Mouse (Mus musculus): ENCODE data around the gene Smndc1.

Gene Smndc1

DNA sequence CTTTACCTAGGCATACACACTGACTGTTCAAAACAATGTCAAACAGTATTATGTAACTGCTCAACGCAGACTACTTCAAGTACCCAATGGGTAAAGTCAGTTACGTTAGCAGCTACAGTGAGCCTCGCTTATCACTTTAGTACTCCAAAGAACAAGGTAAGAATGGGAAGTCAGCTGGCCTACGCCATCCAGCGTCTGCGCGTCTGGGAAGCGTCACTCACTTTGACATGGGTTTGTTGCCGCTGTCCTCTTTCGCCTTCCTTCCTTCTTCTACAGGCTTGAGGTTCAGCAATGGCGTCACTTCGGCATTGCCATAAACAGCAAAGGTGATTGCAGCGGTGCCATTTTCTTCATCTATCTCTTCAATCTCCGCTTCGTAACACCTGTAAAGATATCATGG lies 7.0 kb downstream of the Smndc1 start:
- no peak for DNase-seq (ENCODE audit: low spot score)

DNA sequence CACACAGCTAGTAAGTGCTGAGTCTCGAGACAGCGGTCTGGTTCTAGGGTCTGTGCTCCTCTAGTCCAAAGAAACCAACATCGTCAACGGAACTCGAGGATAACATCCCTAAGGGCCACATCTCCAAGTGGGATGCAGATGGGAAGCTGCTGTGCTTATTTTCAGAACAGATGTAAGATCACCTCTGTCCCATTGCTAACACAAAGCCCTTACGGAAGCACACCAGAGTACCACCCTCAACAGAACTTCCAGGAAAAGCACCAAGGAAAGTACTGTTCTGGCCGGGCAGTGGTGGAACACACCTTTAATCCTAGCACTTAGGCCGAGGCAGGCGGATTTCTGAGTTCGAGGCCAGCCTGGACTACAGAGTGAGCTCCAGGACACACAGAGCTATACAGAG lies 12.0 kb downstream of the Smndc1 start:
- no peak for DNase-seq (ENCODE audit: low spot score)

- no peak for DNase-seq (ENCODE audit: low spot score)
These were observed 12.7 kb downstream of the Smndc1 start for GRCm38 (mm10) chr19:53377652-53378051.

GRCm38 (mm10) chr19:53375816-53376215 lies 14.6 kb downstream of the Smndc1 start:
- no peak for DNase-seq (ENCODE audit: low spot score)

DNA sequence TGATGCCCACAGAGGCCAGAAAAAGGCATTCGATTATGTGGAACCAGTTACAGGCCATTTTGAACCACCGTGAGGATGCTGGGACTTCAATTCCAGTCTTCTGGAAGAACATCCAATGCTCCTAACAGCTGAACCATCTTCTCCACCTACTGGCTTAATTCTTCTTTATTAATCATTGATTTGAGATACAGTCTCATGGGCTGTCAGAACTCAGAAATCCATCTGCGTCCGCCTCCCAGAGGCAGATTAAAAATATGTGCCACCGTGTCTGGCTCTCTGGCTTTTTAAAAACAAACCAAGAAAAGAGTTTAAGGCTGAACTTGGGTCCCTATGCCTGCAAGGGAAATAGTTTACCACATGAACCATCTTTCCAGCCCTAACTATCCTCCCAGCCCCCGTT lies 15.1 kb downstream of the Smndc1 start:
- no peak for DNase-seq (ENCODE audit: low spot score)

GRCm38 (mm10) chr19:53373570-53373969 lies 16.8 kb downstream of the Smndc1 start:
- no peak for DNase-seq (ENCODE audit: low spot score)

DNA sequence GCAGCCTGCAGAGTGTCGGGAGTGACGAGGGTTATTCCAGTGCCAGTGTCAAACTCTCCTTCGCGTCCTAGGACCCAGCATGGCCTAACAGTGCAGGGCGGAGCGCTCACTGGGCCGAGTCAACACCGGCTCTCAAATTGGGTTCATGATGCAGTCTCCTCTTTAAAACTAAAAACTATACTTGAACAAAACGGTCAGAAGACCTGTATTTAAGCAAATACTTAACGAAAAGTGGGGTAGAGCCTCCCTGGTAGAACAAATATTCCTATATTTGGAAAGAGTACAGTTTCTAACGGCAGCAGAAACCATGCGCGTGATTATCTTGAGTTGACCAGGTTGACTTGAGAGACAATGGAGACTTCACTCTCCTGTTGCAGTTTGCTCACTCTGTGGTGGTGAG lies 18.7 kb downstream of the Smndc1 start, which contains the start of gene Gm10197:
Gm10197 (minus strand) TSS at position 101 of the 400 bp plus-strand sequence.
- no peak for DNase-seq (ENCODE audit: low spot score)

- DNase-seq (ENCODE audit: low spot score): no peak
These were observed 20.1 kb downstream of the Smndc1 start for GRCm38 (mm10) chr19:53370233-53370632.

DNA sequence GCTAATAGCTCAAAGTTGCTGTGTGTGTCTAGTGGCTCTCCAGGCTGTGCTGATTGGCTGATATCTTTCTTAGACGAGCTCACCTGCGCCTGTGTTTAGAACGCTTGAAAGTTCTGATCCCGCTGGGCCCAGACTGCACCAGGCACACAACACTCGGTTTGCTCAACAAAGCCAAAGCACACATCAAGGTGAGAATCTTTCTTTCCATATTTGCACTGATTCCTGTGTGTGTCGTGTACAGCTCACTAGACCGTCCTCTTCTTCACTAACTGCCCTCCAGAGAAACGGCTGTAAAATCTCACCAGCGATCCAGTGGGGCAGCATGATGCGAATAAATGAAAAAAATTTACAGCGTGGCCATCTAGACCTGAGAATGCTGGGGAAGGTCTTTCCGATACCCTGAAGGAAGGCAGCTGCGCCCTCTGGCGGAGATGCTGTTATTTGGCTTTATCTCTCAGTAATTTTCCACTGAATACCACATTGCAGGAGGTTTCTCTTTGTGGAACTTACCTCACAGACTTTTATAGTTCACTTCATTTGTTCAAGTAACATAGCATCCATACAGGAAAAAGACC lies 20.8 kb downstream of the Smndc1 start:
- peak; percentile 62 for DNase-seq (ENCODE audit: low spot score)

GRCm38 (mm10) chr19:53366881-53367280 lies 23.5 kb downstream of the Smndc1 start:
- DNase-seq (ENCODE audit: low spot score): no peak

DNA sequence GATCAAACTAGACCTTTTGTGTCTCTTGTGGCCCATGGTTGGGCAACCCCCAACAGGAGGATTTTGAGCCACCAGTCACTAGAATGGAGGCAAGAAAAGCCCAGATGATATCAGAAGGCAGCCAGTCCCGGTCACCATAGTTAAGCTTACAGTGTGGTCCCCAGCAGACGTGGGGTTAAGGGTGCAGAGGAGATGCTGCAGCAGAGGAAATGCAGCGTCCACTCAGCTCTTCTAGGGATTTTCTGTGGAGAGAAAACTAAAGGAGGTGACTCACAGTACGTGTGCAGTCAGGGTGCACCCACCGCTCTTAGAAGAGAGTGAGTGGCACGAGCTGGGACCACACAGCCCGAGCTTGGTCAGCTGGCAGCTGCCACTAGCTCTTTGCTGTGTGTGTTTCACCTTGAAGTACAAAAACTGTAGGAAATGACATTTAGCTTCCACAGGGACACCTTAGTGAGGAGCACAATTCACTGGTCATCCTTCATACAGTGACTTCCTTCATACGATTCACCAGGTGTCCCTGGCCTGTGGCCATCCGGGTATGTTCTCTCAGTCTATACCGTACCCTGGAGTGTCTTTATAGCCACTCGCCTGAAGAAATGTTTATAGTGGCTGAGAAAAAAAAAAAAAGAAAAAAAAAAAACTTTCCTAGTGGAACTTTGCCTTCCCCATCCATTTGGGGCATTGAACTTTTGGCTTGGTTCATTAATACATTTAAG lies 24.2 kb downstream of the Smndc1 start:
- DNase-seq (ENCODE audit: low spot score): no peak

DNA sequence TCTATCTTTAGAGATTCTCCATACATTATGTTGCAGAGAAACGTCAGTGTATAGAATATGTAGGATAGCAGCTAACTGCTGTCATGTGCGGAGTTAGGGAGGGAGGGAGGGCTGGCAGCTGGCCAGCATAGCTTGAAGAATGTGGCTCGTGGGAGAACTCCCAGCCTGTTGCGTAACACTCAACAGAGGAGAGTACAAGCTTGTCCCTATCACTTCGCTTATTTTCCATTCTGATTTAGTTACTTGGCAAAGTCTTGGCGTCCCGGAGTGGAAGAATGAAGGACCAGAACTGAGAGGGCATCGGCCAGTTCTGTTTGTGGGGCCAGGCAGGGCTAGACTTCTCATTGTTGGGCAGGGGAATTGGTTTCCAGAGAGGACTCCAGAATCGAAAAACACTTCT lies 25.4 kb downstream of the Smndc1 start:
- peak; percentile 81 for DNase-seq (ENCODE audit: low spot score)

DNA sequence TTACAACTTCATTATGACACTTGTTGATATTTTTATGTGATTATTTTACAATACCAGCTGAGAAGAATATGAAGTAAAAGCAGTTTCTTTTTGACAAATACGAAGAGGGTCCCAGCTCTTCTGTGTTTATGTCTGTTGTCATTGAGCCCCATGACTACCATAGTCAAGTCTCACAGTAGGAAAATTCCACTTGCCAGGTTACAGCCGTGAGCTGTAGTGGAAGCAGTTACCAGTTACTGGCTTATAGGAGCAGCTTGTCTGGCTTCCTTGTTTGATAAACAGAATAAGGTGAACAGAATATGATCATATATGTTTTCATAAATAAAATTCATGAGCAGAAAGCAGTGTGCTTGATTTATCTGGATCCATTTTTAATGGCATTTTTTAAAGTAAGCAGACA lies 25.8 kb downstream of the Smndc1 start:
- DNase-seq (ENCODE audit: low spot score): no peak

GRCm38 (mm10) chr19:53362967-53363366 lies 27.4 kb downstream of the Smndc1 start:
- DNase-seq (ENCODE audit: low spot score): no peak

GRCm38 (mm10) chr19:53360265-53360958 lies 30.0 kb downstream of the Smndc1 start:
- DNase-seq (ENCODE audit: low spot score): no peak

- no peak for DNase-seq (ENCODE audit: low spot score)
These were observed 31.0 kb downstream of the Smndc1 start for GRCm38 (mm10) chr19:53359160-53360033.

DNA sequence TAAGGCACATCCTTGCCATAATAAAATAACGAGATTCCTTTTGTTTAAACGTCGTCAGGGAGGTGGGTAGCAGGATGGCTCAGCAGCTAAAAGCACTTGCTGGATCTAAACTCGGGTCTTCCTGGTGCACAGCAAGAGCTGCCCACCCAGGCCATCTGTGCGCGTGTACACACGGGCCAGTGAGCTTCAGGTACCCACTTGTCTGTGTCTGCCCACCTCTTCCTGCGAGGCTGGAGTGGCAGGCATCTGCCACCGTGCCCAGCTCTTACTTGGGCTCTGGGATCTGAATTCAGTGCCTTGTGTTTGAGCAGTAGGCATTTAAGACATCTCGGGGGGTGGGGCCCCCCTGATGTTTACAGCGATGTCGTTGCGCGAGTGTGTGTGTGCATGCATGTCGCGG lies 35.3 kb downstream of the Smndc1 start:
- DNase-seq (ENCODE audit: low spot score): no peak

GRCm38 (mm10) chr19:53354271-53355000 lies 35.9 kb downstream of the Smndc1 start:
- no peak for DNase-seq (ENCODE audit: low spot score)

DNA sequence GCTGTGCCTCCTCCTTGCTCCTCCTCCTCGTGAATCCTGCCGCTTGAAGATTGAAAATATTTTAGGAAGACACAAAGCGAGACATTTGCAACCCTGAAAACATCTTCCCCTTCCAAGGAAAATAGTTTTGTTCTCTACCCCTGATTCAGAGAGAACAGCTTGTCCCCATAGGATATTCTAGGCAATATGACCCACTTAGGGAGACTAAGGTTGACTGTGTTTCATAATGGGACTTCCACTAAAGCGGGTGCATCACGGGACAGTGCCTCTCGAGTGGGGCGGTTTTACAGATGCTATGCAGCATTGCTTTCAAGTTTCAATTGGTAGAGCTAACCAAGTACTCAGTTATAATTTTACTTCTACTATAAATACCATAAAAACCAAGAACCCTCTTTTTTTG lies 36.5 kb downstream of the Smndc1 start:
- DNase-seq (ENCODE audit: low spot score): no peak

DNA sequence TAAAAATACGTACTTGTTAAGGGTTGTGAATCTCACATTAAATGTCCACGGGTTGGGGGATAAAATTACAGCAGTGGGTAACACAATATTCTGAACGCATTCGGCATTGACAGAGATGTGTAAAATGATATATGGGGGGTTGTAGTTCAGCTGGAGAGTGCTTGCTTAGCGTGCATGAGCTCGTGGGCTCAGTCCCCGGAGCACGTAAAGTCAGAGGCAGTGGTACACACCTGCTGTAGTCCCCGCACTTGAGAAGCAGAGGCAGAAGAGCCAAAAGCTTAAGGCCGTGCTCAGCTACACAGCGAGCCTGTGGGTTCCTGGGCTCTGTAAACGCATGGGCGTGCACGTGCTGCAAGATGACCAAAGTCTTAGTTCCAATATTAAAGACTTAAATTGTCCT lies 44.6 kb downstream of the Smndc1 start:
- no peak for DNase-seq (ENCODE audit: low spot score)

DNA sequence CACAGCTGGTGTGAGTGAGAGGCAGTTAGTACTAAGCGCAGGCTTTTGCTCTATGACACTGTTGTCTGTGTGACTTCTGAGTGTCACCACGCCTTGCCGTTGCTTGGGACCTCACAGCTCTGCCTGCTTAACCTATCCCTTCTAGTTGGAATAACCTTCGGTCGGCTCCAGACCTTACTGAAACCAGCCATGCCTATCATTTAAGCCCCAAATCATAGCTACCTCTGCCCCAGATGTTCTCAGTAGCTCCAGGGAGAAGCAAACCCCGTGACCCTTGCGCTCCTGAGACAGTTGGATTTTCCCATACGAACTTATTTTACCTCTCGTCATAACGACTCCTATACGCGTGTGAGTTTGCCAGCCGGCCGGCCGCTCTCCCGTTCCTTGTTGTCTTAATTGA lies 46.3 kb downstream of the Smndc1 start:
- DNase-seq (ENCODE audit: low spot score): no peak

Data from yolk sac, embryonic 10.5 days (tissue).